Mouse (Mus musculus) lung, adult 2 months (tissue): ENCODE results near the gene Osbp2. TPM values are rescaled to one million over a fixed set of nuclear protein-coding genes. Genes with fewer than 3 reads are reported as not detected.

Experiments used
- DNase-seq: peaks from one replicate; pipeline ENCODE4 v3.0.0; 2022
- H3K4me1 ChIP-seq: fragments of 200-500 bp; 2 replicates; pipeline ENCODE4 v1.6.1; 2011; ENCODE audit warnings: low read length; ENCODE audit not compliant: control insufficient read depth, insufficient read depth
- H3K4me3 ChIP-seq: fragments of 200-500 bp; replicated peaks from 2 replicates; pipeline ENCODE3; 2011; ENCODE audit warnings: low read depth, mild to moderate bottlenecking, control low read depth, low read length; ENCODE audit errors: extremely low read depth
- CTCF ChIP-seq: fragments of 200-500 bp; IDR thresholded peaks from 2 replicates; pipeline ENCODE4 v1.5.1; 2011; ENCODE audit warnings: mild to moderate bottlenecking, low read length, control low read depth; ENCODE audit not compliant: insufficient read depth
- POLR2A ChIP-seq: fragments of 200-500 bp; IDR thresholded peaks from 2 replicates; pipeline ENCODE4 v1.6.1; 2011; ENCODE audit warnings: low read depth, mild to moderate bottlenecking, control low read depth, low read length, borderline replicate concordance; ENCODE audit errors: extremely low read depth
- WGBS: fragments of 180-500 bp; shearing (Covaris S2); methylation state at CpG from one replicate; pipeline ENCODE4 v1.1.7; 2018; 5-methylcytosine and 5-hydroxymethylcytosine counted together
- polyA plus RNA-seq: library from polyadenylated mRNA; depleted of rRNA; stranded (reverse); fragments of >200 nt; gene quantifications from 2 replicates; pipeline ENCODE4 v1.2.3, GENCODE M21; 2012; rRNA removed

Osbp2 gene
- polyA plus RNA-seq, 1 experiment, result 0.58 TPM

DNA sequence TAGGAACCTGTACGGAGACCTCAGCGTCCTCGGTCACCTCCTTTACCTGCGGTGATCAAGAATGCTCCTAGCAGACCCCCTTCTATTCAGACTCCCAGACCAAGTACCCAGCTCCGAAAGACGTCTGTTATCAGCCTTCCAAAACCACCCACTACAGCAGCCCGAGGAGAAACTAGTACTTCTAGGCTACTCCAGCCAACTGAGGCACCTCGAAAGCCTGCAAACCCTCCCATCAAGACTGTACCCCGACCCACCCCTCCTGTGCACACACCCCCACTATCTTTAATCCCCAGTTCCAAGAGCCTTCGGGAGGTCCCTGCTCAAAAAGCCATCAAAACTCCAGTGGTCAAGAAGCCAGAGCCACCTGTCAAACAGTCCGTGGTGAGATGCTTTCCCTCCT is 180.0 kb downstream of the Osbp2 start:
- H3K4me1 ChIP-seq, result peaks cover 4% of the 10 kb centered on the region; the same call in 1 of the 2 replicates
- no peak for DNase-seq
- no peak for TF ChIP-seq CTCF
- no peak for TF ChIP-seq POLR2A
- H3K4me3 ChIP-seq, result no peak overlapping the region
- WGBS, result 95% methylated on average over 11 of the region's 11 CpGs

DNA sequence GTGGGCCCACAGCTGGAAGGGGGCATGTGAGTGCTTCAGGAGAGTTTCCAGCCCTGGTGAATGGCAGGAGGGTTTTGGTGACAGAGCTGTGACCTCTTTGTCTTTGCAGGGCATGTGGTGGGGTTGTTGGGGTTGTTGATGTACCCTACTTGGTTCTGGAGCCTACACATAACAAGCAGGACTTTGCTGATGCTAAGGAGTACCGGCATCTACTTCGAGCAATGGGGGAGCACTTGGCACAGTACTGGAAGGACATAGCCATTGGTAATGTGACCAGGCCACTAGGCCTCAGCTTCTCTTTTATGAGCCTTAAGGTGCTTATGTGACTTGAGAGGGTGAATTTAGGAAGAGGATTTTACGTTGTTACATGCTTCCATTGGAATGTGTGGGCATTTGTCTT is 183.9 kb downstream of the Osbp2 start:
- no peak for DNase-seq
- 95% methylated on average over 3 of the region's 3 CpGs for WGBS
- H3K4me1 ChIP-seq, result no peaks in the 10 kb centered on the region
- no peak for TF ChIP-seq POLR2A
- TF ChIP-seq CTCF, result no peak
- no peak overlapping the region for H3K4me3 ChIP-seq

DNA sequence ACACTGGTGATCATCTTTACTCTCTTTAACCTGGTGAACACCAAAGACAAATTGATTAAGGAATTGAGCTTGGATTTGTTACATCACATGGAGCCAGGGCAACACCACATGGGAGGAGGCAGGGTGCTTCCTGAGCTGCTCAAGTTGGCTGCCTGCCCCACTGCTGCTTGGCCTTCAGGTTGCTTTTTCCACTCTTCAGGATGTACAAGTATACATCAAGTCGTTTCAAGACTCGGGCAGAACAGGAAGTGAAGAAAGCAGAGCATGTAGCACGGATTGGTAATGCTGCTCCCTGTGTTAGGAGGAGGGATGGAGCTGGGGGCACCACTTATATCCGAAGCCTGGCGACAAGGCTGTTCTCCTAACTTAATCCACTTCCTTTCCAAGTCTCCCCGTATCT is 186.5 kb downstream of the Osbp2 start:
- Histone ChIP-seq H3K4me1 (no peaks in the 10 kb centered on the region; the same call in 1 of the 2 replicates), H3K4me3 (no peak overlapping the region)
- DNase-seq, result no peak
- 31% methylated on average over 6 of the region's 6 CpGs for WGBS
- no peak for TF ChIP-seq POLR2A
- no peak for TF ChIP-seq CTCF

GRCm38 (mm10) chr11:3676423-3676822 is 187.3 kb downstream of the Osbp2 start:
- TF ChIP-seq POLR2A (no peak), CTCF (no peak)

GRCm38 (mm10) chr11:3674545-3674944 is 189.2 kb downstream of the Osbp2 start:
- no peak for DNase-seq
- no peak overlapping the region for H3K4me3 ChIP-seq
- 65% methylated on average over 4 of the region's 4 CpGs for whole genome bisulfite sequencing
- TF ChIP-seq POLR2A (no peak), CTCF (no peak)
- H3K4me1 ChIP-seq, result no peaks in the 10 kb centered on the region; the same call in none of the 2 replicates

More at GRCm38 (mm10) chr11:3676423-3676822, 187.3 kb downstream of the Osbp2 start:
- no peak for DNase-seq
- Histone ChIP-seq H3K4me3 (no peak overlapping the region), H3K4me1 (no peaks in the 10 kb centered on the region; the same call in 1 of the 2 replicates)
- 57% methylated on average over 5 of the region's 5 CpGs for WGBS

DNA sequence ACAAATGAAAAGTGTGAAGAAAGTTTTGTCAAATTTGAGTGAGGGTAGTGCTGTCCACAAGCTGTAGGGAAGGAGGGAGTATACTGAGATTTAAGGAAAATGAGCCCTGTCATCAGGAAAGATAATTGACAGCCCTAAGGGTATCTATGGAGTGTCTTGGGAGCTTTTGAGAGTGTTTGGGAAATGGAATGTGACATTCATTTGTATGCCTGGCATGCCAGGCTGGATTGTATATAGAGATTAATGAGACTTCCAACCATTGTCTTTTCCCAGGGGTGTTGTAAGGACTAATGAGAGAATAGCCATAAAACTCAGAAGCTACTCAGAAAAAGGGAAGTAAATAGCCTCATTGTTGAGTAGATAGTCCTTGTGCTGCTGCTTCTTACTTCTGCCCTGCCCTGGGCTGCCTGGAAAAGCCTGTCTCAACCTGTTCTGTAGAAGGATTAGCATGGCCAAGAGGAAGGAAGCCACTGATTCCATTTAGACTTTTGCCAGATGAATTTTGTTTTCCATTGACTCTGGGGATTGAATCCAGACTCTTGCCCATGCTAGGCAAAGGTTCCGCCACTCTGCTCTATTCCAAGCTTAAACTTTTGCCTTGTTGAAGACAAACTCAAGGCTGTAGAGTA is 192.6 kb downstream of the Osbp2 start:
- no peak for TF ChIP-seq POLR2A
- no peak for TF ChIP-seq CTCF
- 94% methylated on average over 1 of the region's 1 CpGs for WGBS
- no peak for DNase-seq
- Histone ChIP-seq H3K4me1 (peaks cover 5% of the 10 kb centered on the region), H3K4me3 (no peak overlapping the region)

DNA sequence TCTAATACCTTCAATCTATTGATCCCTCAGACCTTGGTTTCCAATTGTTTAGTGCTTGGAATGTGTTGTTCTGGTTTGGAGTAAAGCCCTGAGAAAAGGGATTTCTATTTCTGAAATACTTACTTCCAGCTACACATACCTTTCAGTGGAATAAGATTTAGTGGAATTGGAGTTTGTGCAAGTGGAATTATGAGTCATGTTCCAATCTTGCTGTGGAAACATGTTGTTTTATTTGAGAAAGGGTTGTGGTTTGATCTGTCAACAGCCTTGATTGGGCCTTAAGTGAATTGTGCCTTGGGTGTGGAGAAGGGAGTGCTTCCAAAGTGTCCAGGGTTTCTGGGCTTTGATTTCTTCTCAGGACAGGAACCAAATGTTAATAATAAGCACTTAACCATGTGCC is 193.9 kb downstream of the Osbp2 start:
- TF ChIP-seq POLR2A (no peak), CTCF (no peak)
- DNase-seq, result no peak

DNA sequence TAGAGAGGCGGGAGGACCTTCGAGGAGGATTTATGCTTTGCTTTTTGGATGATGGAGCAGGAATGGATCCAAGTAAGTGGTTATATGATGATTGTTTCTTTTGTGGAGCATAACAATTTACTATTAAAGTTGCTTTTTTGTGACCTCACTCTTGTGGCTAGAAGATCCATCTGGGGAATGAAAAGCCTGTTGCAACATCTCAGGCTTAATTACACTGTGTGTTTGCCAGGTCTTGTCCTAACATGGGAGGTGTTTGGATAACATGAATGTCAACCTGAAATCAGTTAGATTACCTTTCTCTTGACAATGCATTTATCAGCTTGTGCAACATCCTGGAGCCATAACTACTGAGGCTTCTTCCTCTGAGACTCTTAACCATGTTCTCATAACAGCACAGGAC is 194.9 kb downstream of the Osbp2 start:
- TF ChIP-seq CTCF, result no peak
- no peak for TF ChIP-seq POLR2A
- DNase-seq, result no peak
- Histone ChIP-seq H3K4me3 (no peak overlapping the region), H3K4me1 (peaks cover 5% of the 10 kb centered on the region)
- 59% methylated on average over 2 of the region's 2 CpGs for WGBS

More for the DNA sequence above, 193.9 kb downstream of the Osbp2 start:
- Histone ChIP-seq H3K4me1 (peaks cover 5% of the 10 kb centered on the region), H3K4me3 (no peak overlapping the region)

GRCm38 (mm10) chr11:3667506-3667905 is 196.2 kb downstream of the Osbp2 start:
- TF ChIP-seq CTCF (no peak), POLR2A (no peak)
- WGBS, result 59% methylated on average over 3 of the region's 3 CpGs
- no peak overlapping the region for H3K4me3 ChIP-seq
- DNase-seq, result no peak
- H3K4me1 ChIP-seq, result peaks cover 5% of the 10 kb centered on the region

- no peak for DNase-seq
- H3K4me1 ChIP-seq, result no peaks in the 10 kb centered on the region
- no peak overlapping the region for H3K4me3 ChIP-seq
- WGBS, result 92% methylated on average over 2 of the region's 2 CpGs
- TF ChIP-seq CTCF (no peak), POLR2A (no peak)
Observed at GRCm38 (mm10) chr11:3661964-3662363, 201.7 kb downstream of the Osbp2 start.

Other genes starting within 250 kb of the Osbp2 start
- gene Morc2a, start 214.7 kb downstream of the Osbp2 start, polyA plus RNA-seq, result 7.9 and 11.1 TPM in 2 replicates
- 0.55 and 0.70 TPM in 2 replicates for gene 4921536K21Rik, start 31.2 kb upstream of the Osbp2 start, polyA plus RNA-seq
- gene Dusp18, start 31.3 kb upstream of the Osbp2 start, polyA plus RNA-seq, result 13.3 and 16.3 TPM in 2 replicates
- 30.4 and 37.8 TPM in 2 replicates for gene Slc35e4, start 50.8 kb upstream of the Osbp2 start, polyA plus RNA-seq
- 207 and 208 TPM in 2 replicates for gene Tcn2, start 68.3 kb upstream of the Osbp2 start, polyA plus RNA-seq
- 25.9 and 33.9 TPM in 2 replicates for gene Pes1, start 100.1 kb upstream of the Osbp2 start, polyA plus RNA-seq
- not detected in 2 replicates for gene 4930556J24Rik, start 112.9 kb upstream of the Osbp2 start, polyA plus RNA-seq
- 32.1 and 33.3 TPM in 2 replicates for gene Gal3st1, start 119.7 kb upstream of the Osbp2 start, polyA plus RNA-seq
- gene Sec14l4, start 167.6 kb upstream of the Osbp2 start, polyA plus RNA-seq, result 41.0 and 56.3 TPM in 2 replicates
- 565 and 735 TPM in 2 replicates for gene Sec14l3, start 200.9 kb upstream of the Osbp2 start, polyA plus RNA-seq
- gene Mtfp1, start 231.5 kb upstream of the Osbp2 start, polyA plus RNA-seq, result 8.9 TPM in 2 replicates